17 mouse cellular contexts compared by ENCODE assay signal in genomic region chr9:119566214-119566613, GRCm38 (mm10). TPM values are rescaled to one million over a fixed set of nuclear protein-coding genes. Genes with fewer than 3 reads are reported as not detected.
DNase-seq lines count a peak whose midpoint lies in the region; ATAC-seq and TF ChIP-seq lines count a peak whose summit lies in the region.
"Had no signal": no experiment of that assay in that cellular context is flagged by ENCODE, and none has a peak within 500 bp of the region (broad histone marks: within the 10 kb centered on the region; RNA-seq: fewer than 3 reads in every experiment).

No protein-coding gene starts in this region.

- peak; percentile 78 for ATAC-seq in kidney, embryonic 16.5 days (ENCODE audit: low FRiP score, low TSS enrichment)
- no peak for ATAC-seq in forebrain, postnatal 0 days

- no peak overlapping the region for H3K9ac ChIP-seq in kidney, embryonic 16.5 days (replicated peaks; ENCODE audit: low read length)
- no peak overlapping the region for H3K9ac ChIP-seq in forebrain, postnatal 0 days
- H3K9ac ChIP-seq: heart, embryonic 12.5 days; limb, embryonic 12.5 days; liver, embryonic 14.5 days had no signal

- TF ChIP-seq POLR2A in kidney, adult 2 months (IDR thresholded peaks at IDR 0.05; ENCODE audit: low read depth, low read length) = no peak

- no peaks in the 10 kb centered on the region; the same call in 1 of the 2 replicates for H3K4me1 ChIP-seq in kidney, embryonic 16.5 days (ENCODE audit: insufficient read depth, low read length)
- H3K4me1 ChIP-seq in kidney, adult 2 months (ENCODE audit: control insufficient read depth, insufficient read depth, low read length) = no peaks in the 10 kb centered on the region
- H3K4me1 ChIP-seq in E14TG2a.4 (replicated peaks; ENCODE audit: low read depth, low read length) = peaks cover 69% of the 10 kb centered on the region
- peaks cover 46% of the 10 kb centered on the region for H3K4me1 ChIP-seq in embryonic facial prominence, embryonic 10.5 days
- H3K4me1 ChIP-seq in forebrain, postnatal 0 days (ENCODE audit: insufficient read depth) = no peaks in the 10 kb centered on the region

- no peak overlapping the region for H3K4me3 ChIP-seq in kidney, embryonic 16.5 days (ENCODE audit: low read length)
- no peak overlapping the region for H3K4me3 ChIP-seq in kidney, adult 2 months (ENCODE audit: insufficient read depth, low read depth, low read length)
- peak overlapping the region; percentile 55 for H3K4me3 ChIP-seq in E14TG2a.4 (replicated peaks; ENCODE audit: low read length)
- H3K4me3 ChIP-seq in embryonic facial prominence, embryonic 10.5 days = no peak overlapping the region
- no peak overlapping the region for H3K4me3 ChIP-seq in forebrain, postnatal 0 days (ENCODE audit: low read depth, low read length)
- H3K4me3 ChIP-seq: heart, embryonic 12.5 days; layer of hippocampus, adult 2 months; limb, embryonic 12.5 days had no signal

- 4% methylated on average over 10 of the region's 10 CpGs for WGBS in kidney, embryonic 16.5 days
- WGBS in kidney, adult 2 months = 24% methylated on average over 10 of the region's 10 CpGs
- 4% methylated on average over 10 of the region's 10 CpGs for WGBS in embryonic facial prominence, embryonic 10.5 days
- WGBS in forebrain, postnatal 0 days = 23% methylated on average over 10 of the region's 10 CpGs

- no peak overlapping the region for H3K27ac ChIP-seq in kidney, embryonic 16.5 days (ENCODE audit: low read length)
- H3K27ac ChIP-seq in kidney, adult 2 months (ENCODE audit: insufficient read depth, low read depth, low read length) = no peak overlapping the region
- H3K27ac ChIP-seq in embryonic facial prominence, embryonic 10.5 days (replicated peaks) = peak overlapping the region; percentile 26; the same call in 1 of the 2 replicates
- H3K27ac ChIP-seq in forebrain, postnatal 0 days (ENCODE audit: low read depth, low read length) = no peak overlapping the region
- H3K27ac ChIP-seq: layer of hippocampus, adult 2 months; limb, embryonic 12.5 days; liver, embryonic 14.5 days had no signal

- H3K36me3 ChIP-seq in kidney, embryonic 16.5 days (ENCODE audit: insufficient read depth, low read length) = no peaks in the 10 kb centered on the region
- H3K36me3 ChIP-seq in kidney, adult 2 months (ENCODE audit: control insufficient read depth, insufficient read depth, low read length) = no peaks in the 10 kb centered on the region
- no peaks in the 10 kb centered on the region for H3K36me3 ChIP-seq in E14TG2a.4 (ENCODE audit: insufficient read depth, low read length)
- no peaks in the 10 kb centered on the region for H3K36me3 ChIP-seq in embryonic facial prominence, embryonic 10.5 days (replicated peaks)
- no peaks in the 10 kb centered on the region for H3K36me3 ChIP-seq in forebrain, postnatal 0 days (ENCODE audit: insufficient read depth)
- H3K36me3 ChIP-seq: heart, embryonic 12.5 days; limb, embryonic 12.5 days had no signal

- H3K4me2 ChIP-seq in kidney, embryonic 16.5 days (replicated peaks; ENCODE audit: low read depth, low read length) = peak overlapping the region; percentile 9; the same call in 1 of the 2 replicates
- H3K4me2 ChIP-seq in forebrain, postnatal 0 days (ENCODE audit: low read depth) = no peak overlapping the region
- H3K4me2 ChIP-seq: heart, embryonic 12.5 days; limb, embryonic 12.5 days had no signal

- H3K27me3 ChIP-seq in kidney, embryonic 16.5 days (ENCODE audit: insufficient read depth, low read length) = peaks cover 18% of the 10 kb centered on the region
- no peaks in the 10 kb centered on the region for H3K27me3 ChIP-seq in kidney, adult 2 months (replicated peaks; ENCODE audit: control insufficient read depth, insufficient read depth, low read length)
- H3K27me3 ChIP-seq in E14TG2a.4 (ENCODE audit: insufficient read depth, low read length) = peaks cover 98% of the 10 kb centered on the region
- peaks cover 99% of the 10 kb centered on the region for H3K27me3 ChIP-seq in embryonic facial prominence, embryonic 10.5 days (replicated peaks; ENCODE audit: low read depth, poor library complexity, severe bottlenecking)
- no peaks in the 10 kb centered on the region for H3K27me3 ChIP-seq in forebrain, postnatal 0 days (ENCODE audit: insufficient read depth, low read length)

- no peak for DNase-seq in kidney, adult 2 months
- DNase-seq in embryonic facial prominence, embryonic 10.5 days (ENCODE audit: low spot score) = peak; percentile 44
- peak; percentile 21 for DNase-seq in lung, postnatal 25 days (ENCODE audit: low spot score)
- no peak for DNase-seq in retina, postnatal 1 day
- no peak for DNase-seq in forebrain, postnatal 0 days
- DNase-seq: adrenal gland, postnatal 10 days; cerebellum, adult 18-20 months; gastrocnemius, postnatal 36 days had no signal

- TF ChIP-seq CTCF in kidney, adult 2 months (conservative IDR thresholded peaks at IDR 0.05; ENCODE audit: insufficient read depth, insufficient read length, low read depth, low read length) = no peak
- no peak for TF ChIP-seq CTCF in E14TG2a.4 (conservative IDR thresholded peaks at IDR 0.05; ENCODE audit: low read length)
- TF ChIP-seq CTCF in forebrain, postnatal 0 days (IDR thresholded peaks at IDR 0.05; ENCODE audit: low read depth) = no peak

- H3K9me3 ChIP-seq in kidney, embryonic 16.5 days (ENCODE audit: low read length) = no peaks in the 10 kb centered on the region; the same call in 1 of the 2 replicates
- H3K9me3 ChIP-seq in E14TG2a.4 (ENCODE audit: low read length) = 0 out of 2 replicates have a peak, but pooled peaks cover 5% of the 10 kb centered on the region
- no peaks in the 10 kb centered on the region for H3K9me3 ChIP-seq in embryonic facial prominence, embryonic 10.5 days
- H3K9me3 ChIP-seq in forebrain, postnatal 0 days (ENCODE audit: low read length) = no peaks in the 10 kb centered on the region
- H3K9me3 ChIP-seq: heart, embryonic 12.5 days; limb, embryonic 12.5 days had no signal

RNA-seq across cellular contexts. Expression of gene Scn5a, which starts 12.6 kb away (rescaled TPM):
- polyA plus RNA-seq in kidney, embryonic 16.5 days (2015; fragmentation: Nextera tagmentation; extraction: Ambion mirVana) = 0.13 and 0.25 TPM in 2 replicates
- 0.72 and 1.0 TPM in 2 replicates for polyA plus RNA-seq in kidney, adult 2 months (2012; rRNA removed)
- polyA plus RNA-seq in embryonic facial prominence, embryonic 10.5 days (2016; fragmentation: Nextera tagmentation; extraction: Ambion mirVana) = 1.2 and 1.5 TPM in 2 replicates
- 3.4 and 8.2 TPM in 2 replicates for total RNA-seq in forebrain, postnatal 0 days (2014; rRNA removed)
- 0.40 and 0.77 TPM in 2 replicates for polyA plus RNA-seq in forebrain, postnatal 0 days (2015; fragmentation: Nextera tagmentation; extraction: Ambion mirVana)
- total RNA-seq: hematopoietic stem cell, adult 5-6 weeks; MEL; monocyte, adult 5-6 weeks had no signal

Comparison
In these comparisons a context has a peak if more than half of its experiments do, and no peak if none do; other contexts are left out.
1. DNase-seq: peak in embryonic facial prominence, embryonic 10.5 days (single experiment) and lung, postnatal 25 days (single experiment); none in kidney, adult 2 months (single experiment), retina, postnatal 1 day (single experiment) and forebrain, postnatal 0 days (single experiment).